Mouse (Mus musculus) spleen, adult 10 weeks (tissue): ENCODE results near the gene Gm21943. TPM values are rescaled to one million over a fixed set of nuclear protein-coding genes. Genes with fewer than 3 reads are reported as not detected.

ENCODE experiments used
- polyA plus RNA-seq: library from polyadenylated mRNA; stranded (reverse); fragments of 350-450 nt; fragmentation: Illumina TruSeq; extraction: RNeasy Lipid Tissue Mini Kit (QIAGEN cat#74804); gene quantifications from one replicate; pipeline ENCODE4 v1.2.3, GENCODE M21; 2015; ENCODE audit warnings: low replicate concordance; ENCODE audit not compliant: insufficient read depth

The Gm21943 gene
- polyA plus RNA-seq = not detected

DNA sequence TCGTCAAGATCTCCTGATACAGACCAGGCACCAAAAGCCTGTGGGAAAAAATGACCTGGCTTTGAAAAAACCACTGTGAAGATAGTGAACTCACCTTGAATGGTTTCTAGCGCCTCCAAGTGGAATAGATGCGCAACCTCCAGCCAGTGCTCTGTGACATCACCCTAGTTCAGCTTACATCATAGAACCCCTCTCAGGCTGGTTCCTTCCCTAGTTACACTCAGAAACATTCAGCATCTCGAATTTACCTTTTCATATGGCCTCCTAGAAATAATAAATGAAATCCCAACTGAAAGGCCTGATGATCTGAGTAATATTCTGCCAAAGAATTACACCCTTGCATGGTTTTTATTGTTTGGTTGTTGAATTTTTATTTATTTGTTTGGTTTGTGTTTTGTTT is at the start of gene Gm21943:
Gm21943 (minus strand) TSS at position 101 of the 400 bp plus-strand sequence.

Other genes starting within 250 kb of the Gm21943 start
- not detected for gene Gm28961, start 172.0 kb upstream of the Gm21943 start, polyA plus RNA-seq